ENCODE assay signal across 32 mouse cellular contexts in genomic region chr7:134943063-134943462, GRCm38 (mm10). TPM values are rescaled to one million over a fixed set of nuclear protein-coding genes. Genes with fewer than 3 reads are reported as not detected.
"Had no signal": no experiment of that assay in that cellular context is flagged by ENCODE, and none has a peak within 500 bp of the region (broad histone marks: within the 10 kb centered on the region; RNA-seq: fewer than 3 reads in every experiment).

No protein-coding gene starts in this region.

- DNase-seq: left cerebral cortex, postnatal 4 days; liver; liver, embryonic 13.5 days; liver, postnatal 0 days; lung, adult 18-20 months; lung, adult 2 months; lung, embryonic 14.5 days; lung, postnatal 10 days; lung, postnatal 14 days; lung, postnatal 36 days; lung, postnatal 4 days; midbrain, embryonic 14.5 days had no signal

- H3K27ac ChIP-seq: limb, embryonic 10.5 days; limb, embryonic 12.5 days; limb, embryonic 13.5 days; limb, embryonic 15.5 days; liver, embryonic 12.5 days; liver, embryonic 13.5 days; liver, embryonic 14.5 days; liver, embryonic 15.5 days; lung, embryonic 15.5 days; macrophage; midbrain, embryonic 10.5 days; midbrain, embryonic 12.5 days; midbrain, embryonic 13.5 days; midbrain, embryonic 15.5 days; neural tube, embryonic 12.5 days had no signal

- H3K4me1 ChIP-seq: liver, embryonic 12.5 days; liver, embryonic 13.5 days; liver, embryonic 15.5 days had no signal

- H3K4me3 ChIP-seq: limb, embryonic 10.5 days; limb, embryonic 12.5 days; limb, embryonic 13.5 days; limb, embryonic 15.5 days; liver, embryonic 12.5 days; liver, embryonic 13.5 days; liver, embryonic 15.5 days; lung, embryonic 15.5 days; megakaryocyte, embryonic 14.5 days; midbrain, embryonic 10.5 days; midbrain, embryonic 12.5 days; midbrain, embryonic 13.5 days; midbrain, embryonic 15.5 days; myocyte; neural tube, embryonic 12.5 days had no signal

RNA-seq across cellular contexts. Expression of gene Fam196a, which starts 4.8 kb away (rescaled TPM):
- total RNA-seq: liver, adult 2 months; megakaryocyte progenitor cell, adult 5-6 weeks; megakaryocyte-erythroid progenitor cell, adult 5-6 weeks; monocyte, adult 5-6 weeks had no signal
- polyA plus RNA-seq: liver, adult 2 months; liver, embryonic 14.5 days; macrophage had no signal
